Mouse (Mus musculus) layer of hippocampus, postnatal 10 days (tissue): ENCODE measurements around the gene Clec4a1. TPM values are rescaled to one million over a fixed set of nuclear protein-coding genes. Genes with fewer than 3 reads are reported as not detected.

Experiments
- DNase-seq, 2 experiments: peaks; one replicate each; pipeline ENCODE4 v3.0.0; 2021; ENCODE audit warnings: low spot score in 2 of 2
- long read RNA-seq: library from polyadenylated mRNA; stranded (forward); transcript quantifications from one replicate; pipeline ENCODE4 v2.0.0, GENCODE M21; 2023
- total RNA-seq, 2 experiments: library from RNA; stranded (reverse); gene quantifications; 2 replicates each; pipeline ENCODE4 v1.2.3; 2021

Gene Clec4a1
- under 1 TPM; 0.46 to 0.56 TPM for total RNA-seq
- long read RNA-seq, result 0 reads

DNA sequence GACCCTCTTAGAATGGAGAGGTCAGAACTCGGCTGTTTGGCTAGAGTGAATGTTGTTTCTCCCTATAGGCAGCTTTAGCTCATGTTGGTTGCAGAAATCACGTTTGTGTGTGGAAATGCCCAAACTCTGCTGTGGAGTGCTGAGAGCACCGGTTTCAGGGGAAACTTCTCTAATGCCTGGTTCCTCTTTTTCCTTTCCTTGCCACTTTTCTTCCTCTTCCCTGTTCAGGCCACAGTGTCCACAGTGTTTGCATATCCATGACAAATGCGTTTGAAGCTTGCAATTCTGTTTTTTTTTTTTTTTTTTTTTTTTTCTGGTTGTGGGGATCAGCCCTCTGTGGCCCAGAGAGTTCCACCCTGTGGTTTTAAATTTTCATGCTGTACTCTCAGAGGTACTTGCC is at the start of gene Clec4a1:
TSS of gene Clec4a1 (plus strand) at position 398 of the 400 bp plus-strand sequence.
- no peak for DNase-seq

DNA sequence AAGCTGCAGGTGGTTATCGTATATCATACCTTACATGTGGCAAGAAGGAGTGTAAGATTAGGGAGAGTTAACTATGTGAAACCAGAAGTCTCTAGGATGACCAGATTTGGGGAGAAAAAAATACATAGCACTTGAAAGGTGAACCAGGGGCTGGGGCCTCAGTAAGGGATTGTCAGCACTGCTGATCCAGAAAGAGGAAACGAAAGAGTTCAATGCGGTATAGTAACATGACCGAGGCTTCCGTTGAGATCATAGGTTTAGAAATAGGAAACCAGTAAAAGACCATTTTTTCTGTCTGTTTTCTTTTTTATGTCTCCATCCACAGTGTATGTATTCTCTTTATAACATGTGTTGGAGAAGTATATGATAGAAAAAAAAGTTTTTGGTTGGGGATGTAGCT is 48.8 kb upstream of the Clec4a1 start:
- no peak for DNase-seq

DNA sequence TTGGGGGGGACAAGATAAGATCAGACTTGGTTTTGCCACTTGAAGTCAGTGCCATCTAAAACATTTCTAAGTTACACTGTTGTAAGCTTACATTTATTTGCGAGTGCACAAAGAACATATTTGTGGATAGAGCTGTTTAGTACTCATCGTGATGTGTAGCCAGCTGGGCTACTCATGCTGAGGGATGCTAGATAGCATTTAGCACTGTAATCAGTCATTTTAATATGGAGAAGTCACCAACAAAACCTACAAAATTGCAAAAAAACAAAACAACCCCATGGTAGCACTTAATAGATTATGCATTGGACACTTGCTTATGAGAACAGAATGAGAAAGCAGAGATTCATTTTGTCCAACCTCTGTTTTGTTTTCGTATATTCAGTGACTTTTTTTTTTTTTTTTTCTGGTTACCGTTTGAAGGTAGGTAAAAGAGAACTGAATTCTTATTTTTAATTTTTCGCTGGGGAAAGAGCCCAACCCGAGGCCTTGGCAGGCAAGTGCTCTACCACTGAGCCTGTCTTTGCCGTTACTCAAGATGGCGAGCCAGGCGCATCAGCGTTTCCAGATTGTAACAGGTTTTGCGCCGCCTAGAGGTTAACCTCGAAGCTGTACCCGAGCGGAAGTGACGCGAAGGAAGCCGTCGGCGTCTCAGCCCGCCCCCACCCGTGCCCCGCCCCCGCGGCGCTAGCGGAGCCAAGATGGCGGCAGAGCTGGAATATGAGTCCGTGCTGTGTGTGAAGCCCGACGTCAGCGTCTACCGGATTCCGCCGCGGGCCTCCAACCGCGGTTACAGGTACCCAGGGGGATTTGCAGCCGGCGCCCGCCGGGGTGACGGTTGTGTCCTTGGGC is 47.6 kb upstream of the Clec4a1 start, which contains the start of gene Necap1:
TSS of gene Necap1 (plus strand) at position 604 of the 849 bp plus-strand sequence.
- DNase-seq, result peak; percentile 99

DNA sequence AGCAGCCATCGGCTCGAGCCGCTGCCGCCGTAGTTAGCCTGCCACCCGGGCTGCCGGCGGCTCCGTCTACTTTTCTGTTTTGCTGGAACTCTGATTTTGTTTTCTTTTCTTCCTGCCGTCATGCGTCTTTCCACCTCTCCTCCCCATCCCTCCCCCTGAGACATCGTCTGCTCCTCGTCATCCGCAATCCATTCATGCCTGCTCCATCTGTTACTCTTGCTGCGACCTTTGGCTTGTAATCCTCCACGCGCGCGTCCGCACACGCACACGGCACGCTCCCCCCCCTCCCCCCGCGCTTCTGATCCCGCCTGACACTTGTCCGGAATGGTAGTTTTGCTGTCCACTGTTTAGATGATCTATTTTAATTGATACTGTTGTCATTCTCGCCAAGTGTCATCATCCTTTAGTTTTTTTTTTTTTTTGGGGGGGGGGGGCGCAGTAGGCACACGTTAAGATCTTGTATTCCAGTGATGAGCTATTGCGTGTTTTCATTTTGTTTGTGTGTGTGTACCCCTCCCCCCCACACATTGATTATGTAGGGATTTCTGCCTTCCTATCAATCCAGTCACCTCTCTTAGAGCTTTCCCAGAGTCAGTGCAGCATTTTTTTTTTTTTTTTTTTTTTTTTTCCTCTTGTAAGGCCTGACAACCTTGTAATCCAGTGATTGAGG is 46.8 kb upstream of the Clec4a1 start:
- no peak for DNase-seq

DNA sequence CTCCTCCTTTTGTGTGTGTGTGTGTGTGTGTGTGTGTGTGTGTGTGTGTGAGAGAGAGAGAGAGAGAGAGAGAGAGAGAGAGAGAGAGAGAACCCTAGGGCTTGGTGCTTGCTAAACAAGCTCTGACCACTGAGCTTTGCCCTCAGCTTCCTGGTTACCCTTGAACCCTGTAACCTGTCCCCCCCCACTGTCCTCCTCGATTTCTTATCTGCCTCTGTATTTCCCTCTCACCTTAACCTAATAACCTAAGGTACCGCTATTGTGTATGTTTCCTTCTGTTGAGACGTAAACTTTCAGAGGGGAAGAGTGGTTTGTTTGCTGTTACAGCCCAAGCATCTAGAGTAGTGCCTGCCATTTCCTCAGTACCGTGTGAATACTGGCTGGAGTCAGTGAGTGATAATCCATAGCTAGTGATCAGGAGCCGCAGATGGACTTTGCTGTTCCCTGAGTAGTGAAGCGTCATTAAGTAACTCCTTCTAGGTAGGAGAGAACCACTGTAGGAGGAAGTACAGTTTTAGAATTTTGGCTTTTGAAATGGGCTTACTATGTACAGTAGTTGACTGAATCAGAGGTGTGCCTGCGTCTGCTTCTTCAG is 42.4 kb upstream of the Clec4a1 start:
- no peak for DNase-seq

DNA sequence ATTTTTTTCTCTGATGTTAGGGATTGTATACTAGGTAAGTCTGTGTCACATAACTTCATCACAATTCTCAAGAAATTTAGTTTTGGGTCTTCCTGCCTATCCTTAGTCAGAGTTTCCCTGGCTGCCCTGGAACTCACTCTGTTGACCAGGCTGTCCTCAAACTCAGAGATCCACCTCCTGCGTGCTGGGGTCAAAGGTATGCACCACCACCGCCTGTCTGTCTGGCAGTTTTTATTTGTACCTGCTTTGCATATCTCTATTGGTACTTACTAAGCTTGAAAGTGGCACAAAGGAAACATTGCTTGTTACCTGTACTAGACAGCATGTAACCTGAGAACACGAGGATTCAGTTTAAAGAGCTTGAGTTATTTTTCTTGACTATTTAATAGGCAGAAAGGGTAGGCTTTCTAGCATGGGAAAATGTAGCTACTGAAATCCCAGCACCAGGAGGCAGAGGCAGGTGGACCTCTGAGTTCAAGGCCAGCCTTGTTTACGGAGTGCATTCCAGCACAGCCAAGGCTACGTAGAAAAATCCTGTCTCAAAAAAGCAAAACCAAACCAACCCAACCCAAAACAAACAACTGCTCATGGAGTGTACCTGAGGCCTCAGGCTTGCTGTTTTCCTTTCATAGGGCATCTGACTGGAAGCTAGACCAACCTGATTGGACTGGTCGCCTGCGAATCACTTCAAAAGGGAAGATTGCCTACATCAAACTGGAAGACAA is 41.7 kb upstream of the Clec4a1 start:
- DNase-seq, result no peak

DNA sequence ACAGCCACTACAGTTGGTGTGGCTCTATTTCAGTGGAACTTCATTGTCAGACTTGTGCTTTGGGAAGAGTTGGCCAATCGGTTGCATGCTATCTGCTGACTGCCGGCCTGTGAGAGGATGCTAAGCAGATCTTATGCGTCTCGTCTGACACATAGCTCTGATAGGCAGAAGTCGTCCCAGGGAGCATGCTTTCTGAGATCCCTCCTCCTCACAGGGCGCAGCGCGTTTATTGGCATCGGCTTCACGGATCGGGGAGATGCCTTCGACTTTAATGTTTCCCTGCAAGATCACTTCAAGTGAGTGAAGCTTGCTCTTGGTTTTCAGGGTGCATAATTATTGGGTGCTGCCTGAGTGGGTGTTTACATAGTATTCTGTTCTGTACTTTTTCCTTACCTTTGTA is 40.4 kb upstream of the Clec4a1 start:
- DNase-seq, result no peak

DNA sequence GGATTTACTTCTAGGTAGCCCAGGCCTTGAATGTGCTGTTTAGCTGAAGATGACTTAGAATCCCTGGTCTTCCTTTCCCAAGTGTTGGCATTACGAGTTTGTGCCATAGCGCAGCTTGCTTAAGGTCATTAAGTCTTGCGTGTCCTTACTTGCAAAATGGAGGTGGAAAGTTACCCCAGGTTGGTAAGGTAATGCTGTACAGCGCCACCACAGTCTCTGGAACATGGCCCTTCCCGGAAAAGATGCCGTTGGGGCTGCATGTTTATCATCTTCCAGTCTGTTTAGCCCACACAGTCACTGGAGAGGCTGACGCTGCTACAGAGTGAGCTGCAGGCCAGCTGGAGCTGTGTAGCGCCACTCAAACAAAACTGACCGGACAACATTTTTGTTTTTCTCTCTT is 38.0 kb upstream of the Clec4a1 start:
- DNase-seq, result no peak

DNA sequence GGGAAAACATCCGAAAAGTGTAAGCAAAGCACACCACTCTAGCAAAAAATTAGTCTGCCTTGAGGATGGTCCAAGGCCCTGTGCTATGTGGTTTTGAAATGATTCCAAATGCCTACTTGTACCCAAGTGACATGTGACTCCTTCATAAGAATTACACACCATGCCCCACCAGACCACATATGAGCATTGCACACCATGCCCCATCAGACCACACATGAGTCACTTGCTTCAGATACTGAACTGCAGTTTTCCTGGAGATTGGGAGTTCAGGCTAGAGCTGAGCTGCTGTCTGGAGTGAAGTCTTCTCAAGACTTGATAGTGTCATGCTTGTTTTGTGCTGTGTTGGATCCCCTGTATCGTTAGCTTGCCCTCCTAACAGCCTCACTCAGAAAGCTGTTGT is 32.0 kb upstream of the Clec4a1 start:
- no peak for DNase-seq

DNA sequence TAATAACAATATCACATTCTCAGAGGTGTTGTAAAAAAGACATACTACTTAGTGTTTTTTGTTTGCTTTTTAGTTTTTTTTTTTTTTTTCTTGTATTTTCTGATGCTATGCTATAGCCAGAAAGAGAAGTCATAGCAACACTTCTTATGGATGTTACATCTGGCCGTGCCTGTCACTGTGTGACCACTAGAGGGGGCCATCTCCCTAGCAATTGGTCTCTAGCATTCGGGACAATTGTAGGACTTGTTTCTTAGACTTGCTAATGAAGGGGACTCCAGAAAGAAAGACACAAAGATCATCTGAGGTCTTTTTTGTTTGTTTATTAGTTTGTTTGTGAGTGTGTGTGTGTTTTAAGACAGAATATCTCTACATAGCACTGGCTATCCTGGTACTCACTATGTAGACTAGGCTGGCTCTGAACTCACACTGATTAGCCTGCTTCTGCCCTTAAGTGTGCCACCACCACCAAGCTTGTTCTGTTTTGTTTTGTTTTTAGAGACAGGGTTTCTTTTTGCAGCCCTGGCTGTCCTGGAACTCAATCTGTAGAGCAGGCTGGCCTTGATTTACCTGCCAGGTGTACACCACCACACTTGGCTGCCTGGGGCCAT is 29.1 kb upstream of the Clec4a1 start:
- peak; percentile 74 to 79 for DNase-seq

DNA sequence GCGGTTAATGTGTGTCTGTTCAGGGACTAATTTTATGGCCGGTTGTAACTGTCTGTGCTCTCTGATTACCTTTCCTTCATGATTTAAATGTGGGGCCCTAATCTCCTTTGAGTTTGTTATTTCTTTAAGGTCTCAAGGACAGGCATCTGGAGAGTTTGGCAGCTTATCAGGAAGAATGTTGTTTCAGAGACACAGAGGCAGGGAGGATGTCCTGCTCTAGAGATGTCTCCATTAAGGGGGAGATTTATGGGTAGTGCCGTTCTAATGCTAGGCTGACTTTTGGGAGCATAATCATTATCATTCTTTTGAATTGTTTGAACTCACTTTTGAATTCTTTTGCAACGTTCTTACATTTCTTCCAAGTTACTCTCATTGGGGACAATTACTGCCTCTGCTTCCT is 1.7 kb upstream of the Clec4a1 start:
- DNase-seq, result no peak

DNA sequence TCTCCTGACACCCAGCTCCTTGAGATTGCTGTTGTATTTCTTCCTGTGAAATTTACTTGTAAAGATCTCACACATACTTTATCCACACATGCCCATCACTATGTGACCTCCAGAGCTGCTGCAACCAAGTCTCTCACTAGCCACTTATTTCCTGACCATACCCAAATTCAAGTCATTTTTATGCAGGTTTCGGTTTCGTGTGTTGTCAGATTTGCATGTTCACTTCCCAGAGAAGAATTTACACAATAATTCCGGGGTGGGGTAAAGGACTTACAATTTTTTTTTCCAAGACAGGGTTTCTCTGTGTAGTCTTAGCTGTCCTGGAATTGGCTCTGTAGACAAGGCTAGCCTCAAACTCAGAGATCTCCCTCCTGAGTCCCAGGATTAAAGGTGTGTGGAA is 13.2 kb downstream of the Clec4a1 start:
- DNase-seq, result no peak

DNA sequence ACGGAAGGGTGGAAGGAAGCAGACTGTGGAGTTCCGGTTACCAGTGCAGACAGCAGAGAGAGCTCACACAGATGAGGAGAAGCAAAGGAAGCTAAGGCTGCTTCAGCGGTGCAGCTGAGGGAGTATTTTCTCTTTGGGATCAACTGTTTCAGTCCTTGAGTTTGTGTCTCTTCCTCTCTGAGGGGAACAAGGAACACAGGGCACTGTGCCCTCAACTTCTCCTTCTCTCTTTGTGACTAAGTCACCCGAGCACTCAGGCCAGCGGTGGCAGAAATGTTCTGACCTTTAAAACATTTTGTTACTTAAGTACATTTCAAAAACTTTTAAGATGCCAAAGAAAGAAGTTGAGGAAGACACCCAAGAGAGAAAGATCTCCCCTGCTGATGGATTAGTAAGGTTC is 18.0 kb downstream of the Clec4a1 start:
- no peak for DNase-seq

DNA sequence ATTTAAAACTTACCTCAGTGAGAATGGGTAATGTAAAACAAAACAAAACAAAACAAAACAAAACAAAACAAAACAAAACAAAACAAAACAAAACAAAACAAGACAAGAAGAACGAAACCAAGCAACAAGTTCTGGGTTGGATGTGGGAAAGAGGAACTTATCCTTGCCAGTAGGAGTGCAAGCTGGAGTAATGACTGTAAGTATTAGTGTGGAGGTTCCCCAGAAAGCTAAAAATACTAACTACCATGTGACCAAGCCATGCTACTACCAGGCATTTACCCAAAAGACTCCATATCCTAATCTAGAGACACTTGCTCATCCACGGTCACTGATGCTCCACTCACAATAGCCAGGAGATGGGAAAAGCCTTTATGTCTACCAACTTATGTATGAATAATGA is 25.1 kb downstream of the Clec4a1 start:
- no peak for DNase-seq

DNA sequence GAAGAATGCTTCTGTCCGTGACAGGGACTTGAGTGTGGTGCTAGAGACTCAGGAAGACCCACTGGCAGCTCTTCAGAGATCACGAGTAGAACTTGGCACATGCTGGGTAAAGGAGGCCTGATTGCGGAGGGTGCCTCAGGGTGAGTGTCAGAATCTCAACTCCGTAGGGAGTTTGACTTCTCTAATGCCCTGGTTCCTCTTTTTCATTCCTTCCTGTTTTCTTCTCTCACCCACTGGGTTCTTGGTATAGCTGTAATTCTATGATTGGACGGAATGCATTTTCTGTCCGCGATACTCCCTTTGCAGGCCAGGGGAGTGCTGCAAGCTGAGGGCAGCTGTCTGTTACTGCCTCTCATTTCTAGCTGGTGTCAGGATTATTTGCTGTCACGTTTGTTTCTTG is 30.8 kb downstream of the Clec4a1 start, which contains the start of gene Clec4a3:
TSS of gene Clec4a3 (plus strand) at position 115 of the 400 bp plus-strand sequence.
- DNase-seq, result no peak

DNA sequence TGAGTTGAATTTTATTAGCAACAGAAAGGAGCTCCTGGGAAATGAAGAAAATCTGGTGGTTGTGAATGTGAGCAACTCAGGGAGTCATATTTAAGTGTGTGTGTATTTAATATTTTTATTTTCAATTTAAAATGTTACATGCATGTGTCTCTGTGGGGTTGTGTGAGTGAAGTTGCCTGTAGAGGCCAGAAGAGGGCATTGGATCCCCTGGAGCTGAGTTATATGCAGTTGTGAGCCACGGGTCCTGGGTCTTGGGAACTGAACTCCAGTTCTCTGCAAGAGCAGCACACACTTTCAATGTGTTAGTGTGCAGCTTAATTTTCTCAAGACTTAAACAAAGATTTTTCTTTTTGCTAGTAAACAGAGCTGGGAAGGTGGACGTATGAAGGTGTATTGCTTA is 42.9 kb downstream of the Clec4a1 start:
- DNase-seq, result no peak

DNA sequence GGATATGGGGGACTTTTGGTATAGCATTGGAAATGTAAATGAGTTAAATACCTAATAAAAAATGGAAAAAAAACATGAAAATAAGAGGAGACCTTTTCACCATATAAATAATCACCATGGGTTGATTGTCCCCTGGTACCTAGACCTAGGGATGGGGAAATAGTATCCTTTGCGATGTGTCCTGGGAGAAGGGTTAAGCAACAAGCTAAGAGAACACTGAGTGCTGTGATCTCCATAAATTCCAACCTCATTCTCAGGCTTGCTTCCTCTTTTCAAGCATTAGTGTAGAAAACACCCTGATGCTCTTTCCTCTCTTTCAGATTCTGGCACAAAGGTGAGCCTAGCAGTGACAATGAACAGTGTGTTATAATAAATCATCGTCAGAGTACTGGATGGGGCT is 47.4 kb downstream of the Clec4a1 start:
- DNase-seq, result no peak
